18 mouse cellular contexts compared by ENCODE assay signal in the genomic region with DNA sequence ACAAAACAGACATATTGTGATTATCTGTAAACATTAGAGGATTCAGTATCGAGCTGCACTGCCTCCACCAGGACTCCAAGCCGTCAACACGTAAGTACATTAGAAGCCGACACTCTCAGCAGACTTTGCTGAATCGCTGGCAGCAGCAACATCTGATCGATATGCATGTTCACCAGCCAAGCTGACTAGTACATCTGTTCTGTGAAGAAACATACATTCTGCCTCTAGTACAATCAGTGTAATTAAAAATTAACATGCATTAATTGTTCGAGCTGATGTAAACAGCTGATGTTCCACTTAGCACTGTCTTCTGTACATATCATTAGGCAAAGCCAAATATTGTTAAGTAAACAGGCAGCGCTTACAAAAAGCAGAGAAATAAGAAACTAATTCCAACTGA.
DNase-seq lines count a peak whose midpoint lies in the region; ATAC-seq and TF ChIP-seq lines count a peak whose summit lies in the region.
"Had no signal": no experiment of that assay in that cellular context is flagged by ENCODE, and none has a peak within 500 bp of the region (broad histone marks: within the 10 kb centered on the region; RNA-seq: fewer than 3 reads in every experiment).

No protein-coding gene starts in this region.

- H3K27me3 ChIP-seq in midbrain, embryonic 15.5 days (replicated peaks), result no peaks in the 10 kb centered on the region
- H3K27me3 ChIP-seq in midbrain, embryonic 13.5 days, result no peaks in the 10 kb centered on the region
- H3K27me3 ChIP-seq: embryonic facial prominence, embryonic 15.5 days; liver, embryonic 12.5 days had no signal

- no peak for TF ChIP-seq POLR2A in brain, embryonic 14.5 days (IDR thresholded peaks at IDR 0.05; ENCODE audit: borderline replicate concordance, extremely low read depth, insufficient read depth, insufficient read length, poor library complexity, severe bottlenecking)

- DNase-seq in brain, adult 2 months (ENCODE audit: low read depth, low spot score), result peak; percentile 10
- peak; percentile 91 for DNase-seq in brain, embryonic 14.5 days (ENCODE audit: low read depth)
- DNase-seq in layer of hippocampus, adult 8-10 months (ENCODE audit: low spot score in 2 of 2), result peak; percentile 7 to 16
- no peak for DNase-seq in ovary, postnatal 14 days (ENCODE audit: low spot score)
- no peak for DNase-seq in urinary bladder, postnatal 4 days (ENCODE audit: low spot score in 2 of 2)
- DNase-seq in cerebellum, adult 8-10 months, result no peak
- DNase-seq: adrenal gland, postnatal 25 days; cerebellum, adult 9-11 months; gastrocnemius, postnatal 10 days; kidney, adult 8-10 months; kidney, postnatal 25 days; lung, embryonic 14.5 days had no signal

- H3K4me1 ChIP-seq in midbrain, embryonic 15.5 days, result no peaks in the 10 kb centered on the region; the same call in 1 of the 2 replicates
- peaks cover 6% of the 10 kb centered on the region; the same call in 1 of the 2 replicates for H3K4me1 ChIP-seq in midbrain, embryonic 13.5 days (replicated peaks)
- H3K4me1 ChIP-seq: embryonic facial prominence, embryonic 15.5 days; liver, embryonic 12.5 days had no signal

- H3K27ac ChIP-seq in midbrain, embryonic 15.5 days, result no peak overlapping the region
- no peak overlapping the region for H3K27ac ChIP-seq in midbrain, embryonic 13.5 days
- H3K27ac ChIP-seq: embryonic facial prominence, embryonic 15.5 days; liver, embryonic 12.5 days; macrophage had no signal

- no peak overlapping the region for H3K9ac ChIP-seq in midbrain, embryonic 15.5 days
- H3K9ac ChIP-seq in midbrain, embryonic 13.5 days (replicated peaks), result no peak overlapping the region
- H3K9ac ChIP-seq: embryonic facial prominence, embryonic 15.5 days; liver, embryonic 12.5 days; lung, embryonic 14.5 days had no signal

- H3K4me3 ChIP-seq in midbrain, embryonic 15.5 days, result no peak overlapping the region
- no peak overlapping the region for H3K4me3 ChIP-seq in midbrain, embryonic 13.5 days (replicated peaks)
- H3K4me3 ChIP-seq: embryonic facial prominence, embryonic 15.5 days; liver, embryonic 12.5 days had no signal

- peak; percentile 56; the same call in 1 of the 2 replicates for ATAC-seq in midbrain, embryonic 15.5 days (replicated peaks)
- ATAC-seq in midbrain, embryonic 13.5 days, result no peak
- ATAC-seq: inflammation-experienced regulatory T-cells, adult 6 months; liver, embryonic 12.5 days had no signal

- H3K9me3 ChIP-seq in midbrain, embryonic 15.5 days, result no peaks in the 10 kb centered on the region
- no peaks in the 10 kb centered on the region for H3K9me3 ChIP-seq in midbrain, embryonic 13.5 days
- H3K9me3 ChIP-seq: embryonic facial prominence, embryonic 15.5 days; liver, embryonic 12.5 days had no signal

- H3K36me3 ChIP-seq in midbrain, embryonic 15.5 days (replicated peaks), result no peaks in the 10 kb centered on the region
- no peaks in the 10 kb centered on the region for H3K36me3 ChIP-seq in midbrain, embryonic 13.5 days
- H3K36me3 ChIP-seq: embryonic facial prominence, embryonic 15.5 days; liver, embryonic 12.5 days had no signal

- 69% methylated on average over 8 of the region's 8 CpGs for WGBS in midbrain, embryonic 15.5 days
- 84% methylated on average over 8 of the region's 8 CpGs for WGBS in midbrain, embryonic 13.5 days

- no peak for TF ChIP-seq CTCF in brain, embryonic 14.5 days (IDR thresholded peaks at IDR 0.05; ENCODE audit: borderline replicate concordance, extremely low read depth, insufficient read depth, insufficient read length)

- no peak overlapping the region for H3K4me2 ChIP-seq in midbrain, embryonic 15.5 days
- no peak overlapping the region for H3K4me2 ChIP-seq in midbrain, embryonic 13.5 days (replicated peaks)
- H3K4me2 ChIP-seq: embryonic facial prominence, embryonic 15.5 days; liver, embryonic 12.5 days; lung, embryonic 14.5 days had no signal

Comparison
In these comparisons a context has a peak if more than half of its experiments do, and no peak if none do; other contexts are left out.
1. DNase-seq: peak in brain, adult 2 months (single experiment), brain, embryonic 14.5 days (single experiment) and layer of hippocampus, adult 8-10 months (2 of 2); none in ovary, postnatal 14 days (single experiment), urinary bladder, postnatal 4 days (0 of 2) and cerebellum, adult 8-10 months (single experiment).